Mouse (Mus musculus) MEL (cell line): ENCODE data around the gene Txnip. TPM values are rescaled to one million over a fixed set of nuclear protein-coding genes. Genes with fewer than 3 reads are reported as not detected.

Experiments
- DNase-seq: peaks from one replicate; pipeline ENCODE4 v3.0.0; 2011; ENCODE audit warnings: low read depth, low spot score
- H3K27ac ChIP-seq: 2 replicates; pipeline ENCODE4 v1.5.1; 2012; ENCODE audit warnings: low read depth, mild to moderate bottlenecking, control low read depth, low read length, moderate library complexity; ENCODE audit not compliant: control insufficient read depth
- H3K27me3 ChIP-seq, 2 experiments: fragments of 150-350 bp in 1 of 2; sonication (generic) in 1 of 2; 2 replicates each; pipeline ENCODE4 v1.6.1; 2012; ENCODE audit warnings: low read length in 2 of 2, mild to moderate bottlenecking in 2 of 2, improper control_type of control experiment in 1 of 2, moderate library complexity in 1 of 2; ENCODE audit not compliant: insufficient read depth in 2 of 2, control insufficient read depth in 1 of 2
- H3K36me3 ChIP-seq, 2 experiments: 2 replicates each; pipeline ENCODE4 v1.6.1; 2012 to 2014; ENCODE audit warnings: low read length in 2 of 2, improper control_type of control experiment in 1 of 2, inconsistent platforms in 1 of 2, mild to moderate bottlenecking in 1 of 2; ENCODE audit not compliant: insufficient read depth in 2 of 2, control insufficient read depth in 1 of 2
- H3K4me1 ChIP-seq, 2 experiments: fragments of 150-350 bp in 1 of 2; sonication (generic) in 1 of 2; 2 replicates each; pipeline ENCODE4 v1.6.1; 2012; ENCODE audit warnings: low read length in 2 of 2, improper control_type of control experiment in 1 of 2, mild to moderate bottlenecking in 1 of 2; ENCODE audit not compliant: insufficient read depth in 2 of 2, control insufficient read depth in 1 of 2
- H3K4me3 ChIP-seq, 2 experiments: fragments of 150-350 bp in 1 of 2; sonication (generic) in 1 of 2; 2 replicates each; pipeline ENCODE4 v1.5.1; 2012; ENCODE audit warnings: low read depth in 2 of 2, low read length in 2 of 2, mild to moderate bottlenecking in 2 of 2, moderate library complexity in 2 of 2, control low read depth in 1 of 2, improper control_type of control experiment in 1 of 2; ENCODE audit not compliant: control insufficient read depth in 1 of 2, insufficient read depth in 1 of 2
- H3K79me2 ChIP-seq: 2 replicates; pipeline ENCODE4 v1.6.1; 2012; ENCODE audit warnings: mild to moderate bottlenecking, low read length, moderate library complexity; ENCODE audit not compliant: control insufficient read depth, poor library complexity, insufficient read depth
- H3K9ac ChIP-seq: 2 replicates; pipeline ENCODE4 v1.6.1; 2012; ENCODE audit warnings: low read depth, mild to moderate bottlenecking, control low read depth, low read length, moderate library complexity; ENCODE audit not compliant: control insufficient read depth, poor library complexity, severe bottlenecking
- H3K9me3 ChIP-seq: fragments of 150-350 bp; sonication (generic); replicated peaks from 2 replicates; pipeline ENCODE4 v1.6.1; 2012; ENCODE audit warnings: mild to moderate bottlenecking, low read length, improper control_type of control experiment, moderate library complexity; ENCODE audit not compliant: insufficient read depth
- BHLHE40 ChIP-seq: IDR thresholded peaks from 2 replicates; pipeline ENCODE4 v1.6.1; 2012; ENCODE audit warnings: low read depth, mild to moderate bottlenecking, inconsistent platforms, low read length, improper control_type of control experiment, borderline replicate concordance
- CHD1 ChIP-seq: IDR thresholded peaks from 2 replicates; pipeline ENCODE4 v1.6.1; 2012; ENCODE audit warnings: low read depth, mild to moderate bottlenecking, inconsistent platforms, low read length, improper control_type of control experiment
- CHD2 ChIP-seq: IDR thresholded peaks from 2 replicates; pipeline ENCODE4 v1.6.1; 2011; ENCODE audit warnings: low read length, improper control_type of control experiment
- CTCF ChIP-seq, 3 experiments: IDR thresholded peaks in 2 of 3; conservative IDR thresholded peaks in 1 of 3; 2 replicates each; pipeline ENCODE4 v1.5.1; 2011 to 2012; ENCODE audit warnings: low read length in 3 of 3, low read depth in 2 of 3, mild to moderate bottlenecking in 2 of 3, improper control_type of control experiment in 1 of 3, inconsistent platforms in 1 of 3, mixed read lengths in 1 of 3, moderate library complexity in 1 of 3; ENCODE audit not compliant: control insufficient read depth in 1 of 3, insufficient read depth in 1 of 3, poor library complexity in 1 of 3, severe bottlenecking in 1 of 3
- E2F4 ChIP-seq: IDR thresholded peaks from 2 replicates; pipeline ENCODE4 v1.6.1; 2011; ENCODE audit warnings: low read depth, low read length, improper control_type of control experiment, borderline replicate concordance
- ELF1 ChIP-seq: IDR thresholded peaks from 2 replicates; pipeline ENCODE4 v1.6.1; 2014; ENCODE audit warnings: low read depth, mild to moderate bottlenecking, inconsistent platforms, low read length, improper control_type of control experiment, moderate library complexity
- EP300 ChIP-seq, 2 experiments: IDR thresholded peaks; 2 replicates each; pipeline ENCODE4 v1.6.1; 2011; ENCODE audit warnings: improper control_type of control experiment in 2 of 2, low read length in 2 of 2, low read depth in 1 of 2, mild to moderate bottlenecking in 1 of 2
- ETS1 ChIP-seq: IDR thresholded peaks from 2 replicates; pipeline ENCODE4 v1.6.1; 2012; ENCODE audit warnings: low read depth, mild to moderate bottlenecking, inconsistent platforms, low read length, improper control_type of control experiment, moderate library complexity
- GABPA ChIP-seq: IDR thresholded peaks from 2 replicates; pipeline ENCODE4 v1.6.1; 2012; ENCODE audit warnings: low read depth, mild to moderate bottlenecking, inconsistent platforms, low read length, improper control_type of control experiment, moderate library complexity
- GATA1 ChIP-seq: IDR thresholded peaks from 2 replicates; pipeline ENCODE4 v1.6.1; 2011; ENCODE audit warnings: low read depth, low read length, improper control_type of control experiment
- HCFC1 ChIP-seq: IDR thresholded peaks from 2 replicates; pipeline ENCODE4 v1.6.1; 2012; ENCODE audit warnings: low read depth, mild to moderate bottlenecking, inconsistent platforms, low read length, improper control_type of control experiment, moderate library complexity
- JUND ChIP-seq: IDR thresholded peaks from 2 replicates; pipeline ENCODE4 v1.6.1; 2011; ENCODE audit warnings: low read depth, mild to moderate bottlenecking, improper control_type of control experiment, low read length
- KAT2A ChIP-seq: conservative IDR thresholded peaks from 2 replicates; pipeline ENCODE4 v1.6.1; 2012; ENCODE audit warnings: low read depth, low read length, improper control_type of control experiment, inconsistent platforms
- MAFK ChIP-seq: IDR thresholded peaks from 2 replicates; pipeline ENCODE4 v1.6.1; 2011; ENCODE audit warnings: low read depth, mild to moderate bottlenecking, low read length, improper control_type of control experiment, borderline replicate concordance
- MAX ChIP-seq: IDR thresholded peaks from 2 replicates; pipeline ENCODE4 v1.6.1; 2011; ENCODE audit warnings: low read length, improper control_type of control experiment
- MEF2A ChIP-seq: IDR thresholded peaks from 2 replicates; pipeline ENCODE4 v1.6.1; 2014; ENCODE audit warnings: low read depth, mild to moderate bottlenecking, inconsistent platforms, low read length, improper control_type of control experiment; ENCODE audit not compliant: poor library complexity, insufficient replicate concordance, severe bottlenecking; ENCODE audit errors: extremely low read depth
- MXI1 ChIP-seq: IDR thresholded peaks from 2 replicates; pipeline ENCODE4 v1.6.1; 2011; ENCODE audit warnings: mild to moderate bottlenecking, low read depth, low read length, improper control_type of control experiment
- MYB ChIP-seq: IDR thresholded peaks from 2 replicates; pipeline ENCODE4 v1.6.1; 2011; ENCODE audit warnings: mild to moderate bottlenecking, low read depth, low read length, improper control_type of control experiment
- MYC ChIP-seq: IDR thresholded peaks from 2 replicates; pipeline ENCODE4 v1.6.1; 2011; ENCODE audit warnings: low read depth, mild to moderate bottlenecking, low read length, improper control_type of control experiment, moderate library complexity
- NELFE ChIP-seq: IDR thresholded peaks from 2 replicates; pipeline ENCODE4 v1.6.1; 2011; ENCODE audit warnings: low read depth, low read length, improper control_type of control experiment
- NRF1 ChIP-seq: IDR thresholded peaks from 2 replicates; pipeline ENCODE4 v1.6.1; 2014; ENCODE audit warnings: low read depth, mild to moderate bottlenecking, inconsistent platforms, low read length, improper control_type of control experiment, moderate library complexity; ENCODE audit not compliant: poor library complexity, insufficient read depth, severe bottlenecking
- POLR2A ChIP-seq, 2 experiments: IDR thresholded peaks; 2 replicates each; pipeline ENCODE4 v1.6.1; 2011 to 2012; ENCODE audit warnings: low read length in 2 of 2, mild to moderate bottlenecking in 2 of 2, control low read depth in 1 of 2, improper control_type of control experiment in 1 of 2, low read depth in 1 of 2, moderate library complexity in 1 of 2; ENCODE audit not compliant: control insufficient read depth in 1 of 2, insufficient read depth in 1 of 2, poor library complexity in 1 of 2
- POLR2AphosphoS2 ChIP-seq: IDR thresholded peaks from 2 replicates; pipeline ENCODE4 v1.6.1; 2011; ENCODE audit warnings: low read length, improper control_type of control experiment
- POLR2AphosphoS5 ChIP-seq: IDR thresholded peaks from 2 replicates; pipeline ENCODE4 v1.6.1; 2012; ENCODE audit warnings: low read depth, borderline replicate concordance, mild to moderate bottlenecking, inconsistent platforms, low read length, moderate library complexity, mixed read lengths
- RAD21 ChIP-seq: IDR thresholded peaks from 2 replicates; pipeline ENCODE4 v1.6.1; 2011; ENCODE audit warnings: mild to moderate bottlenecking, low read depth, low read length, improper control_type of control experiment
- RCOR1 ChIP-seq: IDR thresholded peaks from 2 replicates; pipeline ENCODE4 v1.6.1; 2012; ENCODE audit warnings: low read depth, mild to moderate bottlenecking, inconsistent platforms, low read length, improper control_type of control experiment
- SIN3A ChIP-seq: IDR thresholded peaks from 2 replicates; pipeline ENCODE4 v1.6.1; 2012; ENCODE audit warnings: low read length, improper control_type of control experiment, inconsistent platforms
- SMC3 ChIP-seq: IDR thresholded peaks from 2 replicates; pipeline ENCODE4 v1.6.1; 2011; ENCODE audit warnings: low read depth, low read length, improper control_type of control experiment
- TAL1 ChIP-seq: IDR thresholded peaks from 2 replicates; pipeline ENCODE4 v1.6.1; 2012; ENCODE audit warnings: mild to moderate bottlenecking, inconsistent platforms, low read length, moderate library complexity, mixed read lengths
- TBP ChIP-seq: IDR thresholded peaks from 2 replicates; pipeline ENCODE4 v1.8.0; 2011; ENCODE audit warnings: low read depth, low read length, improper control_type of control experiment
- TCF12 ChIP-seq: IDR thresholded peaks from 2 replicates; pipeline ENCODE4 v1.6.1; 2014; ENCODE audit warnings: low read depth, mild to moderate bottlenecking, inconsistent platforms, low read length, improper control_type of control experiment, moderate library complexity
- UBTF ChIP-seq: IDR thresholded peaks from 2 replicates; pipeline ENCODE4 v1.6.1; 2012; ENCODE audit warnings: low read depth, mild to moderate bottlenecking, inconsistent platforms, low read length, improper control_type of control experiment, moderate library complexity, borderline replicate concordance; ENCODE audit not compliant: insufficient read depth
- USF1 ChIP-seq: IDR thresholded peaks from 2 replicates; pipeline ENCODE4 v1.6.1; 2014; ENCODE audit warnings: low read depth, mild to moderate bottlenecking, inconsistent platforms, low read length, improper control_type of control experiment, moderate library complexity
- ZC3H11A ChIP-seq: IDR thresholded peaks from 2 replicates; pipeline ENCODE4 v1.6.1; 2012; ENCODE audit warnings: low read depth, mild to moderate bottlenecking, inconsistent platforms, low read length, improper control_type of control experiment
- ZKSCAN1 ChIP-seq: IDR thresholded peaks from 2 replicates; pipeline ENCODE4 v1.6.1; 2012; ENCODE audit warnings: low read depth, mild to moderate bottlenecking, inconsistent platforms, low read length, improper control_type of control experiment, moderate library complexity
- ZMIZ1 ChIP-seq: IDR thresholded peaks from 2 replicates; pipeline ENCODE4 v1.6.1; 2012; ENCODE audit warnings: low read depth, mild to moderate bottlenecking, inconsistent platforms, low read length, improper control_type of control experiment, moderate library complexity
- ZNF384 ChIP-seq: IDR thresholded peaks from 2 replicates; pipeline ENCODE4 v1.6.1; 2012; ENCODE audit warnings: low read depth, mild to moderate bottlenecking, inconsistent platforms, low read length, improper control_type of control experiment
- polyA plus RNA-seq, 2 experiments: library from polyadenylated mRNA; stranded (reverse) in 1 of 2; unstranded in 1 of 2; fragments of >175 nt in 1 of 2; fragments of >200 nt in 1 of 2; gene quantifications; 2 replicates each; pipeline versions ENCODE4 v1.2.1 to v1.2.4; 2012; ENCODE audit warnings: low replicate concordance in 2 of 2, low read depth in 1 of 2; ENCODE audit not compliant: insufficient read length in 2 of 2, insufficient read depth in 1 of 2, missing spikeins in 1 of 2
- total RNA-seq: library from RNA; depleted of rRNA; stranded (reverse); fragments of 300-350 nt; gene quantifications from 2 replicates; pipeline ENCODE4 v1.2.3, GENCODE M21; 2012

Gene Txnip
- total and polyA plus RNA-seq, 3 experiments = 183 to 1,680 (median 237) TPM

- peak overlapping the region; percentile 60 to 66 for H3K4me3 ChIP-seq
- H3K4me1 ChIP-seq = peaks cover 8 to 9% of the 10 kb centered on the region in 2 experiments
- peaks cover 0 to 7% of the 10 kb centered on the region in 2 experiments; a peak in 2 of 4 replicates for H3K36me3 ChIP-seq
- no peaks in the 10 kb centered on the region for H3K27me3 ChIP-seq
- H3K9me3 ChIP-seq = no peaks in the 10 kb centered on the region
- H3K9ac ChIP-seq = peak overlapping the region; percentile 74
- peak; percentile 84 for DNase-seq
- H3K27ac ChIP-seq = peak overlapping the region; percentile 21
- H3K79me2 ChIP-seq = no peaks in the 10 kb centered on the region; the same call in 1 of the 2 replicates
- TF ChIP-seq NRF1 = peak; percentile 72
- no peak for TF ChIP-seq TAL1
- TF ChIP-seq ELF1 = no peak
- no peak; the same call in 1 of the 2 replicates for TF ChIP-seq ZMIZ1
- peak; percentile 43 for TF ChIP-seq MAX
- TF ChIP-seq POLR2AphosphoS2 = peak; percentile 44; the same call in 1 of the 2 replicates
- no peak for TF ChIP-seq JUND
- no peak for TF ChIP-seq CHD2
- TF ChIP-seq UBTF = 0 out of 2 replicates have a peak, but pooled peaks have one; percentile 50
- no peak for TF ChIP-seq ZC3H11A
- peak; percentile 68 for TF ChIP-seq SIN3A
- TF ChIP-seq RCOR1 = no peak
- no peak for TF ChIP-seq MEF2A
- no peak for TF ChIP-seq ZNF384
- no peak for TF ChIP-seq GATA1
- TF ChIP-seq POLR2AphosphoS5 = no peak
- 0 out of 2 replicates have a peak, but pooled peaks have one; percentile 9 for TF ChIP-seq TCF12
- TF ChIP-seq USF1 = no peak
- no peak for TF ChIP-seq TBP
- no peak for TF ChIP-seq CTCF (IDR thresholded peaks at IDR 0.05 in 2 of 3, conservative IDR thresholded peaks at IDR 0.05 in 1 of 3; ENCODE audit: control insufficient read depth in 1 of 3, insufficient read depth in 1 of 3, low read depth in 2 of 3, low read length in 3 of 3, poor library complexity in 1 of 3, severe bottlenecking in 1 of 3)
- TF ChIP-seq MYB = no peak
- no peak for TF ChIP-seq KAT2A
- no peak for TF ChIP-seq BHLHE40
- TF ChIP-seq ETS1 = peak; percentile 7; the same call in 1 of the 2 replicates
- peak; percentile 37; the same call in 1 of the 2 replicates for TF ChIP-seq HCFC1
- TF ChIP-seq SMC3 = no peak
- 0 out of 2 replicates have a peak, but pooled peaks have one; percentile 62 for TF ChIP-seq MYC
- TF ChIP-seq MXI1 = peak; percentile 69
- no peak for TF ChIP-seq GABPA
- peak in 1 of 2 experiments; percentile 35; a peak in 1 of 4 replicates for TF ChIP-seq EP300 (IDR thresholded peaks at IDR 0.05; ENCODE audit: low read depth in 1 of 2, low read length in 2 of 2)
- no peak for TF ChIP-seq E2F4
- TF ChIP-seq CHD1 = peak; percentile 78; the same call in 1 of the 2 replicates
- peak; percentile 56; the same call in 1 of the 2 replicates for TF ChIP-seq NELFE
- TF ChIP-seq ZKSCAN1 = no peak
- TF ChIP-seq POLR2A (IDR thresholded peaks at IDR 0.05; ENCODE audit: control insufficient read depth in 1 of 2, insufficient read depth in 1 of 2, low read depth in 1 of 2, low read length in 2 of 2, poor library complexity in 1 of 2) = no peak
- TF ChIP-seq RAD21 = no peak
- no peak for TF ChIP-seq MAFK
Measured at GRCm38 (mm10) chr3:96601251-96601787, 43.6 kb downstream of the Txnip start.
